Mouse (Mus musculus): ENCODE data around the gene 2200002D01Rik. TPM values are rescaled to one million over a fixed set of nuclear protein-coding genes. Genes with fewer than 3 reads are reported as not detected.
A peak's percentile ranks its signal among the peaks of the same experiment; 100 is the strongest.

2200002D01Rik gene
- polyA plus RNA-seq, 2 experiments: 0.92 to 3.0 TPM

- Histone ChIP-seq H3K4me2 (replicated peaks; ENCODE audit: low read depth, low read length, severe bottlenecking) (no peak overlapping the region), H3K27ac (replicated peaks; ENCODE audit: low read depth, low read length) (no peak overlapping the region), H3K4me1 (ENCODE audit: control insufficient read depth, insufficient read depth, low read length) (peaks cover 15% of the 10 kb centered on the region), H3K4me3 (replicated peaks; ENCODE audit: low read length) (no peak overlapping the region), H3K36me3 (ENCODE audit: control insufficient read depth, insufficient read depth, low read length) (no peaks in the 10 kb centered on the region), H3K9me3 (ENCODE audit: control insufficient read depth, low read length) (no peaks in the 10 kb centered on the region), H3K9ac (ENCODE audit: low read depth, low read length, severe bottlenecking) (no peak overlapping the region), H3K27me3 (ENCODE audit: control insufficient read depth, insufficient read depth, low read length) (no peaks in the 10 kb centered on the region)
- no peak for ATAC-seq (ENCODE audit: low FRiP score, low read depth)
- no peak for TF ChIP-seq POLR2A (IDR thresholded peaks at IDR 0.05; ENCODE audit: borderline replicate concordance, extremely low read depth, insufficient read depth, insufficient read length)
- DNase-seq (ENCODE audit: low spot score): no peak
- 34% methylated on average over 4 of the region's 4 CpGs for WGBS
These were observed 18.7 kb upstream of the 2200002D01Rik start for GRCm38 (mm10) chr7:29266931-29267330.

DNA sequence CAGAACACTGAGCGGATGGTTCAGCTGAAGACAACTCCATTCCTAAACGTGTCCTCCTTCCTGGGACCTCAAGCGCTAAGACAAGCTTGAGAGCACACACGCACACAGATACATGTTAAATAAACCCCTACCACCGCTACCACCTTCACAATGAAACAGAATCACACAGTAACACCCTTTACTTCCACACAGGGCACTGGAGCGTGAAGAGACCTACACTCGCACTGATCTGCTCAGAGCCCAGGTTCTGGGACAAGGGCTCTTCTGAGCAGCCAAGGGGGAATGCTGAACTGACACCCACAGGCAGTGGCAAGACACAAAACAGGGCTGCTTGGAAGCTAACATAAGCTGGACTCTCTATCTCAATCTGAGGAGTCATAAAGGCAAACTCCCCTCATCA, 17.4 kb upstream of the 2200002D01Rik start:
- ATAC-seq (ENCODE audit: low FRiP score, low read depth) (no peak), DNase-seq (ENCODE audit: low spot score) (no peak)
- Histone ChIP-seq H3K4me2 (replicated peaks; ENCODE audit: low read depth, low read length, severe bottlenecking) (no peak overlapping the region), H3K9ac (ENCODE audit: low read depth, low read length, severe bottlenecking) (no peak overlapping the region), H3K27ac (replicated peaks; ENCODE audit: low read depth, low read length) (no peak overlapping the region), H3K4me1 (ENCODE audit: control insufficient read depth, insufficient read depth, low read length) (peaks cover 5% of the 10 kb centered on the region; the same call in 1 of the 2 replicates), H3K36me3 (ENCODE audit: control insufficient read depth, insufficient read depth, low read length) (no peaks in the 10 kb centered on the region), H3K27me3 (ENCODE audit: control insufficient read depth, insufficient read depth, low read length) (no peaks in the 10 kb centered on the region), H3K9me3 (ENCODE audit: control insufficient read depth, low read length) (no peaks in the 10 kb centered on the region), H3K4me3 (replicated peaks; ENCODE audit: low read length) (no peak overlapping the region)
- no peak for TF ChIP-seq POLR2A (IDR thresholded peaks at IDR 0.05; ENCODE audit: borderline replicate concordance, extremely low read depth, insufficient read depth, insufficient read length)
- 88% methylated on average over 7 of the region's 7 CpGs for WGBS

DNA sequence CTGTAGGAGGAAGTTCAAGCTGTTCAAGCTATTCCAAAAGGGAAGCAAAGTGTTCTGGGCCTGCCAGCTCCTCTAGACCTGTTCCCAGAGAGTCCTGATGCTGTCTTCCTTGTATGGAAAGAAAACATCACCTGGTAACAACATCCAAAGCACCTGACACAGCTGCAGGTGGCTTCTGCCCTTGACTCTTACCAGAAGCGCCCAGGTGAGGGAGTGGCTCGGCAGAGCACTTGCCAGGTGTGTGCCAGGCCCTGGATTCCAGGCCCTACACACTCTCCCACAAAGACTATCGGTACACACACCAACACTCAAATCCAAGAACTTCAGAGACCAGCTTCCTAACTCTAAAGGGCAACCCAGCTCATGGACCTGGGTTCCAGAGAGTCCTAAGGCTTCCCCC, 15.6 kb upstream of the 2200002D01Rik start:
- Histone ChIP-seq H3K27me3 (ENCODE audit: control insufficient read depth, insufficient read depth, low read length) (no peaks in the 10 kb centered on the region), H3K9ac (ENCODE audit: low read depth, low read length, severe bottlenecking) (no peak overlapping the region), H3K9me3 (ENCODE audit: control insufficient read depth, low read length) (no peaks in the 10 kb centered on the region), H3K4me3 (replicated peaks; ENCODE audit: low read length) (no peak overlapping the region), H3K36me3 (ENCODE audit: control insufficient read depth, insufficient read depth, low read length) (no peaks in the 10 kb centered on the region; the same call in 1 of the 2 replicates), H3K27ac (replicated peaks; ENCODE audit: low read depth, low read length) (no peak overlapping the region), H3K4me2 (replicated peaks; ENCODE audit: low read depth, low read length, severe bottlenecking) (no peak overlapping the region), H3K4me1 (ENCODE audit: control insufficient read depth, insufficient read depth, low read length) (peaks cover 5% of the 10 kb centered on the region; the same call in 1 of the 2 replicates)
- ATAC-seq (ENCODE audit: low FRiP score, low read depth) (no peak), DNase-seq (ENCODE audit: low spot score) (no peak)
- 86% methylated on average over 3 of the region's 3 CpGs for WGBS
- no peak for TF ChIP-seq POLR2A (IDR thresholded peaks at IDR 0.05; ENCODE audit: borderline replicate concordance, extremely low read depth, insufficient read depth, insufficient read length)

GRCm38 (mm10) chr7:29262151-29262550, 13.9 kb upstream of the 2200002D01Rik start:
- DNase-seq (ENCODE audit: low spot score) (no peak), ATAC-seq (ENCODE audit: low FRiP score, low read depth) (no peak)
- H3K4me3 ChIP-seq (replicated peaks; ENCODE audit: low read length): no peak overlapping the region
- TF ChIP-seq POLR2A (IDR thresholded peaks at IDR 0.05; ENCODE audit: borderline replicate concordance, extremely low read depth, insufficient read depth, insufficient read length): no peak
- no peak overlapping the region for H3K4me2 ChIP-seq (replicated peaks; ENCODE audit: low read depth, low read length, severe bottlenecking)
- H3K9ac ChIP-seq (ENCODE audit: low read depth, low read length, severe bottlenecking): no peak overlapping the region
- no peaks in the 10 kb centered on the region for H3K27me3 ChIP-seq (ENCODE audit: control insufficient read depth, insufficient read depth, low read length)
- H3K4me1 ChIP-seq (ENCODE audit: control insufficient read depth, insufficient read depth, low read length): peaks cover 5% of the 10 kb centered on the region; the same call in 1 of the 2 replicates
- WGBS: 58% methylated on average over 6 of the region's 6 CpGs
- H3K9me3 ChIP-seq (ENCODE audit: control insufficient read depth, low read length): no peaks in the 10 kb centered on the region
- no peaks in the 10 kb centered on the region; the same call in 1 of the 2 replicates for H3K36me3 ChIP-seq (ENCODE audit: control insufficient read depth, insufficient read depth, low read length)
- H3K27ac ChIP-seq (replicated peaks; ENCODE audit: low read depth, low read length): no peak overlapping the region

GRCm38 (mm10) chr7:29259781-29260730, 11.8 kb upstream of the 2200002D01Rik start:
- no peaks in the 10 kb centered on the region for H3K9me3 ChIP-seq (ENCODE audit: control insufficient read depth, low read length)
- H3K27ac ChIP-seq (replicated peaks; ENCODE audit: low read depth, low read length): no peak overlapping the region
- no peaks in the 10 kb centered on the region for H3K4me1 ChIP-seq (ENCODE audit: control insufficient read depth, insufficient read depth, low read length)
- DNase-seq (ENCODE audit: low spot score) (no peak), ATAC-seq (ENCODE audit: low FRiP score, low read depth) (0 out of 2 replicates have a peak, but pooled peaks have one; percentile 31)
- H3K4me2 ChIP-seq (replicated peaks; ENCODE audit: low read depth, low read length, severe bottlenecking): no peak overlapping the region
- TF ChIP-seq POLR2A (IDR thresholded peaks at IDR 0.05; ENCODE audit: borderline replicate concordance, extremely low read depth, insufficient read depth, insufficient read length): no peak
- peaks cover 5% of the 10 kb centered on the region for H3K36me3 ChIP-seq (ENCODE audit: control insufficient read depth, insufficient read depth, low read length)
- H3K9ac ChIP-seq (ENCODE audit: low read depth, low read length, severe bottlenecking): no peak overlapping the region
- no peak overlapping the region for H3K4me3 ChIP-seq (replicated peaks; ENCODE audit: low read length)
- no peaks in the 10 kb centered on the region for H3K27me3 ChIP-seq (ENCODE audit: control insufficient read depth, insufficient read depth, low read length)
- 72% methylated on average over 10 of the region's 10 CpGs for WGBS

Measured in limb, embryonic 14.5 days (tissue).